Mouse (Mus musculus) spleen, postnatal 14 days (tissue): ENCODE measurements around the gene Gm9508.
A peak's percentile ranks its signal among the peaks of the same experiment; 100 is the strongest.
"Not testable (repeated sequence)": the region's sequence is repeated elsewhere in the genome, so short reads cannot be mapped to it uniquely, and the experiment has no call there.

Source experiments
- DNase-seq, 2 experiments: peaks; one replicate each; pipeline ENCODE4 v3.0.0; 2021 to 2022; ENCODE audit warnings: low spot score in 2 of 2

The Gm9508 gene

DNA sequence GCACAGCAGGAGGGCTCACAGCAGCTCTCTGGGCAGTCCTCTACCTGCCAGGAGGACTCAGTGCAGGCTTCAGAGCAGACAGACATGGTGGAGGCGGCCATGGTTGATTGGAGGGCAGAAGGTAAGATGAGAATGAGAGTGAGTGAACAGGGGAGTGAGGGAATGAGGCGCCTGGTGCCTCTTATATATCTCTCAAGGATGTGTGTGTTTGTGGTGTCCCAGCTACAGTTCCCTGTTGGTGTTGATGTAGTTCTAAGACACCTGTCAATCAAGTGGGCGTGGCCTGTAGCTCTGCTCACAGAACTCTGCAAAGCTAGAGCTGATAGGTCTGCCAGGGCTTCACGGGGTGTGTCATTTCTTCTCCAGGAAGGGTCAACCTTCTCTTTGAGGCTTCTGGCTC lies at the start of gene Gm9508:
Gm9508 (minus strand) TSS at position 101 of the 400 bp plus-strand sequence.
- no peak for DNase-seq

DNA sequence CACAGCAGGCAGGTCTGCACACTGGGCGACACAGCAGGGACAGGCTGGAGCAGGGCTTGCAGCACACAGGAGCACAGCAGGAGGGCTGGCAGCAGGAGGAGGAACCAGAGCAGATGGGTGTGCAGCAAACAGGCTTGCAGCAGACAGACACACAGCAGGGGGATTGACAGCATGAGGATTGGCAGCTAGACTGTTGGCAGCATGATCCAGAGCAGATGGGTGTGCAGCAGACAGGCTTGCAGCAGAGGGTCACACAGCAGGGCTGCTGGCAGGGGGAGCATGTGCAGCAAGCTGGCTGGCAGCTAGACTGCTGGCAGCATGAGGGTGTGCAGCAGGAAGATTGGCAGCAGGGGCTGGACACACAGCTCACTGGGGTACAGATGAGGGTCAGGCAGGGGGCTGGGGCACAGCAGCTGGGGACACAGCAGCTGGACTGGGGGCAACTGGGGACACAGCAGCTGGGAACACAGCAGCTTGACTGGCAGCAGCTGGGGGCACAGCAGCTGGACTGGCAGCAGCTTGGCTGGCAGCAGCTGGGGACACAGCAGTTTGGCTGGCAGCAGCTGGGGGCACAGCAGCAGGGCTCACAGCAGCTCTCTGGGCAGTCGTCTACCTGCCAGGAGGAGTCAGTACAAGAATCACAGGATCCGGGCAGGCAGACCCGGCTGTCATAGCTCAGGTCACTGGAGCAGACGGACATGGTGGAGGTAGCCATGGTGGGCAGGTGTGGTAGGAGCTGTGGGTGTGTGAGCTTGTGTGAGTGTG lies 45.1 kb upstream of the Gm9508 start, which contains the start of gene Gm18596:
Gm18596 (minus strand) TSS at position 715 of the 765 bp plus-strand sequence.
- not testable (repeated sequence) for DNase-seq

DNA sequence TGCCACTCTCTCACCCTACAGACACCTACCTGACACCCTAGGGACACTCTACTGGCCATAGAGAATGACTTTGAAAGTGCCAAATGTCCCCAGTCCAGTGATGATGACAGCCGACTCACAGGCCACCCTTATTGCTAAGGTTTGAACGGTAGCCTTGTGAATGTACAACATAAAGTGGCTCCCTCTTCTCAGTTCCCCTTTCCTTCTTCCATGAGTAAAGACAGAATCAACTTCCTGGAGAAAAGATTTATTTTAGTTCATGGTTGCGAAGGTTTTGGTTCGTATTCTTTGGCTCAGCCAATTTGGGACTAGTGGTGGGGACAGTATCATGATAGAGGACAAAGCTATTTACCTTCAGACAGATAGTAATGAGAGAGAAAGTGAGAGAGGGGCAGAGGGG lies 41.9 kb upstream of the Gm9508 start:
- no peak for DNase-seq

DNA sequence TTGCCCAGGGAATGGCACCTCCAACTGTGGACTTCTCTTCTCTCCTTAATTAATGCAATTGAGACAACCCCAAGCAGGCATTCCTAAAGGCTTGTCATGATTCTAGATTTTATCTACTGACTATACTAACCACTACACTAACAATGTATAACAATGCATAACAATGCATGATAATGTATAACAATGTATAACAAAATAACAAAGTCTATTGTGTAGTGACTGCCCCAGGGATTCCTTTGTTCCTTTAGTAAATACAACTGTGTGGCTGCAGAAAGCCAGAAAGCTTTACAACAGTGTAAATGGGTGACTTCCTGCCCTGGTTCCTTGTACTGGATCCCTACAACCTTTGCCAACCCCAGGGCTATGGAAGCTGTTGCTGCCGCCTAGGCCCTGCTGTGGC lies 38.9 kb upstream of the Gm9508 start:
- DNase-seq: no peak

DNA sequence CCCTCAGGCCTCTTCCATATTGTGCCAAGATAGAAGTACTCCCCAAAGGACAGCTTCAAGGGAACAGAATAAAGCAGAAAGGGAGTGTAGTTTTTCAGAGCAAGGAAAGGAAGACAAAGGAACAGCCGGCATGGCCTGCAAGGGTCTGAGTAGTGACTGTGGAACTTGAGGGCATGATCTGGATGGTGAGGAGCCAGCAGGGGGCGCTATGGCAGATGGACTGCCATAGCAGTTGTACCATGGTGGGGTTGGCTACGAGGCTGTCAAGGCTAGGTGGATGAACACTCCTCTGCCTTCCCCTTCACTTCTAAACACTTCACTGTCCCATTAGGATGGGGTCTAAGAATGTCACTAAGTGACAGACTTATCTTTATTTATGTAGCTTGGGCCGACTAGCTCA lies 32.2 kb upstream of the Gm9508 start:
- no peak for DNase-seq

DNA sequence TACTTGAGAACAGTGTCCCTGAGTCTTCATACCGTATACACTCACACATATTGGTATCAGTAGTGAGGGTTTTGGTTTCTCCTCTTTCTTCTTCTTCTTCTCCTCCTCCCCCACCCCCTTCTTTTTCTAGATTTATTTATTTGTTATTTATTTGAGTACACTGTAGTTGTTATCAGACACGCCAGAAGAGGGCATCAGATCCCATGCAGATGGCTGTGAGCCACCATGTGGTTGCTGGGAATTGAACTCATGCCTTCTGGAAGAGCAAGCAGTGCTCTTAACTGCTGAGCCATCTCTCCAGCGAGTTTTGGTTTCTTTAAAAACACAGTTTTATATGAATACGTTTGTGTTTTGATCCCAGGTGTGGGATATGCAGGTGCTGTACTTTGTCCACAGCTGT lies 31.2 kb upstream of the Gm9508 start:
- DNase-seq: no peak

DNA sequence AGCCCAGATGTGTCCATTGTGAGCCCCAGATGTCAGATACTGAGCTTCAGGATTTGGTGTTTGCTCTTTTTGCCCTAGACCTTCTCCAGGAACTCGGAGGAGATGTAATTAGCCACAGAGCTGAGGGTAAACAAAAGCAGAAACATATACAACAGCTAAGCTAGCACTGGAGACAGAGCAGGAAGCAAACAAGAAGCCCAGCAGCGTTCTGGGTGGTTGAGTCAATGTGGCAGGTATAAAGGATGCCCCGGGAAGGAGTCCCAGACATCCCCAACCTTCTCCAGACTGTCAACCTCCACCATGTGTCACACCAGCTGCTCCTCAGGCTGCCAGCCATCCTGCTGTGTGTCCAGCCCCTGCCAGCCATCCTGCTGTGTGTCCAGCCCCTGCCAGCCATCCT lies 29.2 kb upstream of the Gm9508 start, which contains the start of gene Gm10100:
Gm10100 (plus strand) TSS at position 301 of the 400 bp plus-strand sequence.
- no peak for DNase-seq

DNA sequence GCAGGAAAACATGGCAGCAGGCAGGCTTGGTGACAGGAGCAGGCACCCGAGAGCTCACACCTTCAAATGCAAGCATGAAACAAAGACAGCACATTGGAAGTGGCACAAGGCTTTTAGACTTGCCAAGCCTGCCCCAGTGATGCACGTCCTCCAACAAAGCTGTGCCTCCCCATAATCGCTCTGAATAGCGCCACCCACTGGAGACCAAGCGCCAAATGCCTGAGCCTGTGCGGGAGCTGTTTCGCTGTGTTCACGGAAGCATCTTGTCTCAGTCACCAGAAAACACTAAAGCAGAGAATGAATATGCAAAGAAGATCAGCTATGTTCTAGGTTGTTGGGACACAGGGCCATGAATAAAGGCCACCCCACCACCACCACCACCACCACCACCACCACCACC lies 27.8 kb upstream of the Gm9508 start:
- DNase-seq: no peak

DNA sequence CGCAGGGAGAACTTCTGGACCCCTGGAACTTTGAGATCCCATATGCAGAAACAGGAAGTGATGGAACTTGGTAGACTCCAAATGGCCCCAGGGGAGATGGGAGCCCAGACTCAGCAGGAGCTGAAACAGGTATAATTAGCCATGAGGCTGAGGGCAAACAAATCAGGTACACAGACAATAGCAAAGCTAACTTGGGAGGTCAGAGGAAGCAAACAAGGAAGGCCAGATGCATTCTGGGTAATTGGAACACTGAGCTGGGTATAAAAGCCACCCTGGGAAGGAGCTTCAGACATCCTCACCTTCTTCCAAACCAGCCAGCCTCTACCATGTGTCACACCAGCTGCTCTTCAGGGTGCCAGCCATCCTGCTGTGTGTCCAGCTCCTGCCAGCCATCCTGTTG lies 23.3 kb upstream of the Gm9508 start, which contains the start of gene Krtap12-1:
Krtap12-1 (plus strand) TSS at position 301 of the 400 bp plus-strand sequence.
- DNase-seq: not testable (repeated sequence)

DNA sequence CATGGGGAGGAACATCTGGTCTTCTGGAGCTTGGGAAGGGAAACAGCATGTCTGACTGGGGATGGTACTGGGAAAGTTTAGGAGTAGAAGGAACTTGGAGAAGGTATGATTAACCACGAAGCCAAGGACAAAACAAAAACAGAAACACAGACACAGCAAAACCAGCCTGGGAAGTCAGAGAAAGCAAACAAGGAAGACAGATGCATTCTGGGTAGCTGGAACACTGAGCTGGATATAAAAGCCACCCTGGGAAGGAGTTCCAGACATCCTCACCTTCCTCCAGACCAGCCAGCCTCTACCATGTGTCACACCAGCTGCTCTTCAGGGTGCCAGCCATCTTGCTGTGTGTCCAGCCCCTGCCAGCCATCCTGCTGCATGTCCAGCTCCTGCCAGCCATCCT lies 18.5 kb upstream of the Gm9508 start, which contains the start of gene Gm10142:
Gm10142 (plus strand) TSS at position 301 of the 400 bp plus-strand sequence.
- DNase-seq: no peak

DNA sequence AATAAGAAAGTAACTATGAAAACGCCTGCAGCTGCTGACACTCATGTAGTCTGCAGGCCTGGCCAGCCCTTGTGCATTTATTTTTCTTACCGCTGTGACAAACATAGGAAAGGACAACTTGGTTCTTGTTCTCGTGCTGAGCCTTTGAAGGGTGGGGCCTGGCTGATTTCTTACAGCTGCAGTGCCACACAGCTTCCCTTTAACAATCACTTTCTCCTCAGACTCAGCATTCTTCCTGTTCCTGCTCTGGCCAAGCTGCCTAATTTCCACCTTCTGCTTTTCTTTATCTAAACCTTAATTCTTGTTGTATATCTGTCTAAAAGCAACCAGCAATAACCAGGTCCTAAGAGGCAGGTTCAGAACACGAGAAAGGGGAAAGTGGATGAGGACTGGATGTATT lies 16.7 kb upstream of the Gm9508 start:
- no peak for DNase-seq

DNA sequence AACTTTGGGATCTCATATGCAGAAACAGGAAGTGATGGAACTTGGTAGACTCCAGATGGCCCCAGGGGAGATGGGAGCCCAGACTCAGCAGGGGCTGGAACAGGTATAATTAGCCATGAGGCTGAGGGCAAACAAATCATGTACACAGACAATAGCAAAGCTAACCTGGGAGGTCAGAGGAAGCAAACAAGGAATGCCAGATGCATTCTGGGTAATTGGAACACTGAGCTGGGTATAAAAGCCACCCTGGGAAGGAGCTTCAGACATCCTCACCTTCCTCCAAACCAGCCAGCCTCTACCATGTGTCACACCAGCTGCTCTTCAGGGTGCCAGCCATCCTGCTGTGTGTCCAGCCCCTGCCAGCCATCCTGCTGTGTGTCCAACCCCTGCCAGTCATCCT lies 14.1 kb upstream of the Gm9508 start, which contains the start of gene Gm10024:
Gm10024 (plus strand) TSS at position 301 of the 400 bp plus-strand sequence.
- not testable (repeated sequence) for DNase-seq

DNA sequence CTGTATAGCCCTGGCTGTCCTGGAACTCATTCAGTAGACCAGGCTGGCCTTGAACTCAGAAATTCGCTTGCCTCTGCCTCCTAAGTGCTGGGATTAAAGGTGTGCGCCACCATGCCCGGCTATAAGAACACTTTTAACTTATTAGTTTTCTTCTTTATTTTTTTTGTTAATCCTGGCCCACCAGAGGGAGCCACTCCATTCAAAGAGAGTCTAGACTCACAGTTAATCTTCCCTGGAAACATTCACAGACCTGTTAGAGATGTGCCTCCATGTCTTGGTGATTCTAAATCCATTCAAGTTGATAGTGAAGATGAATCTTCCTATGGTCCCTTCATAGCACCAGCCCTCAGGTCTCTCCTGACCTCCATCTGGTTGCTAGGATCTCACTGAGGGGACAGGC lies 12.8 kb upstream of the Gm9508 start:
- no peak for DNase-seq

DNA sequence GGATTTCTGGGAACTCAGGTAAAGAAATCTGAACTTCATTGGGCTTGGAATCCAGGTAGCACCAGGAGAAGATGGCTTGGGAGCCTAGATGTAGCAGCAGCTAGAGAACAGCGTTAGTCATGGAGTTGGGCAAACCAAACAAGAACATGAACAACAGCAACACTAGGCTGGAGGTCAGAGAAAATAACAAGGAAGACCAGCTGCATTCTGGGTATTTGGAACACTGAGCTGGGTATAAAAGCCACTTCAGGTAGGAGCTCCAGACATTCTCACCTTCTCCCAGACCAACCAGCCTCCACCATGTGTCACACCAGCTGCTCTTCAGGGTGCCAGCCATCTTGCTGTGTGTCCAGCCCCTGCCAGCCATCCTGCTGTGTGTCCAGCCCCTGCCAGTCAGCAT lies 9.3 kb upstream of the Gm9508 start, which contains the start of gene Gm10272:
Gm10272 (plus strand) TSS at position 301 of the 400 bp plus-strand sequence.
- DNase-seq: no peak

DNA sequence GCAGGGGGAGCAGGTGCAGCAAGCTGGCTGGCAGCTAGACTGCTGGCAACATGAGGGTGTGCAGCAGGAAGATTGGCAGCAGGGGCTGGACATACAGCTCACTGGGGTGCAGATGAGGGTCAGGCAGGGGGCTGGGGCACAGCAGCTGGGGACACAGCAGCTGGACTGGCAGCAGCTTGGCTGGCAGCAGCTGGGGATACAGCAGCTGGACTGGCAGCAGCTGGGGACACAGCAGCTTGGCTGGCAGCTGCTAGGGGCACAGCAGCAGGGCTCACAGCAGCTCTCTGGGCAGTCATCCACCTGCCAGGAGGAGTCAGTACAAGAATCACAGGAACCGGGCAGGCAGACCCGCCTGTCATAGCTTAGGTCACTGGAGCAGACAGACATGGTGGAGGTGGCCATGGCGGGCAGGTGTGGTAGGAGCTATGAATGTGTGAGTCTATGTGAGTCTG lies 6.7 kb downstream of the Gm9508 start, which contains the start of gene Gm19402:
Gm19402 (minus strand) TSS at position 402 of the 452 bp plus-strand sequence.
- DNase-seq: not testable (repeated sequence)

DNA sequence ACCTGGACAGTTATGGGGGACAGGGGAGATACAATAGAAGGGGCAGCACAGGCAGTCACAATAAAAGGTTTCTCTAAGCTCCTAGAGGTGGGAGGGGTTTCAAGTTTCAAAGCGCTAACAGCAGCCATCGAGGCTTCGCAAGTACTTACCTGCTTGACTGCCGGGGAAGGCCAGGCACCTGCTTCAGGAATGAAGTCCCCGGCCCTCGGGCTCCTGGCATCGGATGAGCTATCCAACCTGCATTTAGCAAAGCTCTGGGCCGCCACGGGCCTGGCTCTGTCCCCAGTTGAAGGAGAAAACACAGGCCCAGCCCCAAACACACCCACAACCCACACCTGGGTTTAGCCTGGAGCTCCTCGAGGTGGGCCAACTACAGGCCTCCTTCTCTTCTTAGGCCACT lies 10.0 kb downstream of the Gm9508 start:
- DNase-seq: no peak

DNA sequence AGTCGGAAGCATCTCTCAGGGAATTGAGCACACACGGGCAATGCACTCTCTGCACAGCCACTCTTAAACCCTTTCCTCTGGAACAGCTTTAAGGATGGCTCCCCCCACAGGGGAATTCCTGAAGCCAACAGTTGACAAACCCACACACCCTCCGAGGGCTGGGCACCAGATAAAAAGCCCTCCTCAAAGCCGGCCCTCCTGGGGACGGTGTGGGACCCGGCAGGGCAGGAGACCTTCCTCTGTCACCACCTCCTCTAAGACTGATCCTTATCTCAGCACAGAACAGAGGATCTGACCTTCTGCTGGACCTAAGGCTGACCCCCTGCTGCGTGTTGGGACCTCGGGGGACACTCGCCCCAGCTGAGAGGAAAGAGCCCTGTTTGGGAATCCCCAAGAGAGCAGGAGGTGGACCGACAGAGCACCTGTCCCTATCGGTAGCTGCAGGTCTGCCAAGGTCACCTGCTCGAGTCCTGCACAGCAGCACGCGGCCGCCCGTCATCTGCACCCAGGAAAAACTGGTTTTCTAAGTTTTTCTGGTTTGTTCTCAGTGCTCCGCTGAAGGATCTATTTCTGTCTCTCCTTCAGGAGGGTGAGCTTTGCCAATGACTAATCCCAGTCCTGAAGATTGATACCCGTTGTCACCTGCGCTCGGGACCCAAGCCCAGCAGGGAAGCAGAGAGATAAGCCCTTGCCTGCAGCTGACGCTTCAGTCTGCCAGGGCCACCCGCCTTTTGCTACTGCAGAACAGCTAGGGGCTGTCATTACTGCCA lies 11.0 kb downstream of the Gm9508 start, which contains the start of gene Tspear:
Tspear (plus strand) TSS at position 675 of the 770 bp plus-strand sequence.
- no peak for DNase-seq

DNA sequence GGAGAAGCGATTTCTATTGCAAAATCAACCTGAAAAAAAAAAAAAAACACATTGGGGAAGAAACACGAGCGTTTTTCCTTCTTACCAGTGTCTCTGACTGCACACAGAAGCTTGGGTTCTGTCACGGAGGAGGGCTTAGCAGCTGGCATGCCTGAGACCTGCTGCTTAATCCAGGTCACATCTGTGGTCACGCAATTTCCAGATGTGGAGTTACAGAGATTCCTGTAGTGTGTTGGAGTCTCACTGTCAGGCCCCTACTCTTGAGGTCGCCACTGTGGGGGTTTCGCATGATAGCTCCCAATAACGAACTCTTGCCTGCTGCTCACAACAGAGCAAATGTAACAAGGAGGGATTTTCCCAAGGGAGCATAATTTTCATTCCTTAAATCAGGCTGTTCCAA lies 12.9 kb downstream of the Gm9508 start:
- DNase-seq: no peak

DNA sequence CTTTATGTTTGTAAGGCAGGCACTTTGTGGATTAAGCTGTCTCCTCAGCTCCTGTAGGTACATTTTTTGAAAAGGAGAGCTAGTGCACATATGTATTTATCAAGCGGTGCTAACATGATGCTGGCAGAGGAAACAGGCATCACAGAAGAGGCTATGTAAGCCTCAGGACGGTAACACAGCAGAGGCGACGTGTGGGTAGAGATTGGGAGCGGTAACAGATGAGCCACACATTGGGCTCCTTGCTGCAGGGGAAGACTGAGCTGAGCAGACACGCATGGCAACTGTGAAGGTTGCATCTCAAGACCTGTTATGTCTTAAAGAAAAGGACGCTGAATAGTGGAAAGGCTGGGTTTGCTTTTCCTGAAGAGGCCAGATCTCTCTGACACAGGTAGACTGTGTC lies 14.0 kb downstream of the Gm9508 start:
- no peak for DNase-seq

DNA sequence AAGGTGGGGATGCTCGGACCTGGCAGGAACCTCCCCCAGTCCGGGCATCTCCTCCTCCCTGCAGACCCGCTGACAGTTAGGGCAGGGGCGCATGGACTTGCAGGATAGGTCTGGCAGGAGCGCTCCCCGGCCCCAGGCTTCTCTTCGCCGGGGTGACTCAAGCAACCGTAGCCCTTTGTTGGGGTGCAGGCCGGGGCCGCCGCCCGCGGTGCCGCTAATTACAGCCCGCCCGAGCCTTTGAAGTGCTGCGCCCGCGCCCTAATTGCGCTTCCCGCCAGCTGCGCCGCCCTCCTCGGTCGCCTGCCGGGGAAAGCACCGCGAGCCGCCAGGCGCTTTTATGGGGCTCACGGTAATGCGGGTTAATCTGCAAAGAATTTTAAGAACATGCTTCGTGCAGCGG lies 19.5 kb downstream of the Gm9508 start:
- DNase-seq: peak in 1 of 2 experiments; percentile 14

DNA sequence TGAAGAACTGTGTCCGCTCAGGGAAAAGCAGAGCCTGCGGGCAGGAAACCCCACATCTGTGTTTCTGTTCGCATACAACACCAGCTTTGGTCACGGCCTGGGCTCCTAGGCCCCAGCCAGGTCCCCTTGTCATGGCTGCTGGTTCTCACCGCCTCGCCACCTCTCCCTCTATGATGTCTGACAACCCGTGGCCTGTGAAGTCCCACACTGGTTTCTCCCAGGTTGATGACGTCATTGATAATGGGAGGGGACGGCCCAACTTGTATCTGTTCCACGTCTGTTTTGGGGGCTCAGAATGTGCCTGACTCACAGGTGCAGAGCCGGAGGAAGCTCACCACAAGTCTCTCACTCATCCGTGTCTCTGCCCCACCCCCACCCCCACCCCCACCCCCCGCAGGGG lies 23.3 kb downstream of the Gm9508 start:
- peak in 1 of 2 experiments; percentile 13 for DNase-seq

DNA sequence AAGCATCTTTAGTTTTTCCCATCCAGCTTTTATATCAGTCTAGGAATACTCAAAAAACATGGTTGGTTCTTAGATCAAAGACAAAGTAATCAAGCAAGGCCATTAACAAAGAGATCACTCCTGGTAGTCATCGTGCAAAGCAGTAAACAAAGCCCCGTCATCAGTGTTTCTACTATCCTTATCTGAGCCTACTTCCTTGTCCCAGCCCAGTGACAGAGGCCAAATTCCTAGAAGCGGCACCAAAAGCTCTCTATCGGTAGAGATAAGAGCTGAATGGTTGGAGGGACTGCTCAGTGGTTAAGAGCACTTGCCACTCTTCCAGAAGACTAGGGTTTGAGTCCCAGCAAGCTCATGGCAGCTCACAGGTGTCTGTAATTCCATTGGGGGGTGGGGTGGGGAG lies 25.5 kb downstream of the Gm9508 start:
- no peak for DNase-seq
